Mouse (Mus musculus): Measurements from ENCODE around the gene Cabin1. TPM values are rescaled to one million over a fixed set of nuclear protein-coding genes. Genes with fewer than 3 reads are reported as not detected.
"Not testable (repeated sequence)": the region's sequence is repeated elsewhere in the genome, so short reads cannot be mapped to it uniquely, and the experiment has no call there.

Gene Cabin1
- polyA plus RNA-seq, 1 experiment = 24.0 TPM

DNA sequence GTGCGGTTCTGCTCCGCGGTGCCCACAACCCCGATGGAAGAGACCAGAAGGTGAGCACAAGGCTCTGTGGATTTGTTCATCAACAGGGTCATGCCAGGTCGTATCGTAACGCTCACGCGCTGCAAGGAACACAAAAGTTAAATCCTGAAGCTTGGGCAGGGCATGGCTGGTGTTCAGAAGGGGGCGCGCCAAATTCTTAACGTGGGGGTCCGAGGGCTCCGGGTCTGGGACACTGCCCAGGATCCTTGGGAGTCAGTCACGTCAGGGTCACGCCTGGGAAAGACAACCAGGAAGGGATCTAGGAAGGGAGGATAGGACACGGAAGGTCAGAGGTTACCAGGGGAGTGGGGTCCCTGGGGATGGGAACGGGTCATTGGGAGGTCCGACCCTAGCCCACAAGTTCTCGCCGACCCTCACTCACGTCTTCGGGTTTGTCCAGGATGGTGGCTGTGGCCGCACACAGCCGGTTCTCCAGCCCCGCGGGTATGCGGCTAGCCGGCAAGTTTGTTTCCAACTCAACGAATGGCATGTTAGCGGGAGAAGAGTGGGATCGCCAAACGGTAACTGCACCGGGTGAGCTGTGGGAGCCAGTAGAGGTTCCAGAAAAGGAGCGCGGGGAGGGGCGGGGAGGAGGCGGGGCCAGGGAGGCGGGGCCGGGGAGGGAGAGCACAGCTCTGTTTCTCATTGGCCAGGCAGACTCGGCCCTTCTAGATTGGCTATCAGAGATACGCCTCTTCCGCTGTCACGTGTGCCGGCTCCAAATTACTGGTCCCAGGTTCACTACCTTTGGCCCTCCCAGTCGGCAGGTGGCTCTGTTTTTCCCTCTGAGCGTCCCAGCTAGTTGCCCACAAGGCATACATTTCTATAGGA, 8.9 kb upstream of the Cabin1 start, which contains the start of gene Ddt:
Ddt (minus strand) TSS at position 620 of the 870 bp plus-strand sequence.
- Histone ChIP-seq H3ac (ENCODE audit: control insufficient read depth, insufficient read length) (no peak within 1 kb of the TSS), H3K4me3 (peak within 1 kb of the TSS; percentile 58), H3K79me2 (ENCODE audit: control insufficient read depth, insufficient read depth) (no peaks in the 10 kb centered on the region), H3K4me2 (ENCODE audit: low read depth) (peak within 1 kb of the TSS; percentile 99), H3K27me3 (ENCODE audit: control insufficient read depth, insufficient read depth, insufficient read length) (peaks cover 4% of the 10 kb centered on the region), H3K36me3 (ENCODE audit: control insufficient read depth, insufficient read depth) (no peaks in the 10 kb centered on the region)
- TF ChIP-seq TCF12 (IDR thresholded peaks at IDR 0.05; ENCODE audit: insufficient read depth, poor library complexity, severe bottlenecking) (no peak), POLR2A (IDR thresholded peaks at IDR 0.05; ENCODE audit: insufficient read length, low read depth) (peak; percentile 62), USF1 (IDR thresholded peaks at IDR 0.05; ENCODE audit: low read depth) (peak; percentile 94)

DNA sequence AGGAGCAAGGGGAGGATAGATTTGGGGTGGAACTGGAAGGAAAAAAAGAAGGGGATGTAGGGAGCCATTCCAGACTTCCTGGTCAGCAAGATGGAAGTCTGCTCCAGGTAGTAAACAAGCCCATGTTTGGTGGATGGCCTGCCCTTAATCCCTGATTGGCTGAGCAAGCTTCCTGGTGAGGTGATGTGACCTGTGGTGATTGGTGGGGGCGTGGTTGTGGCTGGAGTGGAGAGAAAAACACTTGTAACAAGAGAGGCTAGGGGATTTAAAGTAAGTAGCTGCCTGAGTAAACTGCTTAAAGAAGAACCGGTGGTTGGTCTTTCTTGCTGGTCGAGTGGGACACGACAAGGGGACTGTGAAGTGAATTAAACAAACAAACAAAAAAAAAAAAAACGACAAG, 3.6 kb upstream of the Cabin1 start:
- H3K36me3 ChIP-seq (ENCODE audit: control insufficient read depth, insufficient read depth); H3K4me3 ChIP-seq; H3K27me3 ChIP-seq (ENCODE audit: control insufficient read depth, insufficient read depth, insufficient read length); H3K4me2 ChIP-seq (ENCODE audit: low read depth); H3ac ChIP-seq (ENCODE audit: control insufficient read depth, insufficient read length): not testable (repeated sequence)
- peaks cover 13% of the 10 kb centered on the region for H3K79me2 ChIP-seq (ENCODE audit: control insufficient read depth, insufficient read depth)

GRCm38 (mm10) chr10:75766856-75767255, 2.7 kb upstream of the Cabin1 start:
- H3K79me2 ChIP-seq (ENCODE audit: control insufficient read depth, insufficient read depth) = peaks cover 21% of the 10 kb centered on the region
- no peak overlapping the region for H3ac ChIP-seq (ENCODE audit: control insufficient read depth, insufficient read length)
- no peaks in the 10 kb centered on the region for H3K36me3 ChIP-seq (ENCODE audit: control insufficient read depth, insufficient read depth)
- TF ChIP-seq MYOG (IDR thresholded peaks at IDR 0.05; ENCODE audit: control insufficient read depth in 1 of 3, insufficient read depth in 1 of 3, insufficient read length in 2 of 3, low read depth in 2 of 3) (no peak), SRF (IDR thresholded peaks at IDR 0.05; ENCODE audit: control insufficient read depth, insufficient read length, low read depth) (no peak), E2F4 (IDR thresholded peaks at IDR 0.05; ENCODE audit: insufficient read depth) (no peak), TCF3 (IDR thresholded peaks at IDR 0.05; ENCODE audit: insufficient read length, low read depth) (no peak), USF1 (IDR thresholded peaks at IDR 0.05; ENCODE audit: low read depth) (no peak), MYOD1 (IDR thresholded peaks at IDR 0.05; ENCODE audit: control insufficient read depth in 1 of 3, insufficient read length in 2 of 3, low read depth in 2 of 3) (no peak)
- no peak overlapping the region for H3K4me3 ChIP-seq
- H3K27me3 ChIP-seq (ENCODE audit: control insufficient read depth, insufficient read depth, insufficient read length) = no peaks in the 10 kb centered on the region
- H3K4me2 ChIP-seq (ENCODE audit: low read depth) = no peak overlapping the region

- H3K36me3 ChIP-seq (ENCODE audit: control insufficient read depth, insufficient read depth) = no peaks in the 10 kb centered on the region
- TF ChIP-seq MYOD1 (IDR thresholded peaks at IDR 0.05; ENCODE audit: control insufficient read depth in 1 of 3, insufficient read length in 2 of 3, low read depth in 2 of 3) (peak in 1 of 3 experiments; percentile 1), TCF12 (IDR thresholded peaks at IDR 0.05; ENCODE audit: insufficient read depth, poor library complexity, severe bottlenecking) (no peak)
- peak overlapping the region; percentile 96 for H3K4me2 ChIP-seq (ENCODE audit: low read depth)
- H3K79me2 ChIP-seq (ENCODE audit: control insufficient read depth, insufficient read depth) = peaks cover 42% of the 10 kb centered on the region
- H3K27me3 ChIP-seq (ENCODE audit: control insufficient read depth, insufficient read depth, insufficient read length) = no peaks in the 10 kb centered on the region
- peak overlapping the region; percentile 84 for H3K4me3 ChIP-seq
- peak overlapping the region; percentile 57 for H3ac ChIP-seq (ENCODE audit: control insufficient read depth, insufficient read length)
Measured at GRCm38 (mm10) chr10:75764519-75765473, 655 bp upstream of the Cabin1 start.

DNA sequence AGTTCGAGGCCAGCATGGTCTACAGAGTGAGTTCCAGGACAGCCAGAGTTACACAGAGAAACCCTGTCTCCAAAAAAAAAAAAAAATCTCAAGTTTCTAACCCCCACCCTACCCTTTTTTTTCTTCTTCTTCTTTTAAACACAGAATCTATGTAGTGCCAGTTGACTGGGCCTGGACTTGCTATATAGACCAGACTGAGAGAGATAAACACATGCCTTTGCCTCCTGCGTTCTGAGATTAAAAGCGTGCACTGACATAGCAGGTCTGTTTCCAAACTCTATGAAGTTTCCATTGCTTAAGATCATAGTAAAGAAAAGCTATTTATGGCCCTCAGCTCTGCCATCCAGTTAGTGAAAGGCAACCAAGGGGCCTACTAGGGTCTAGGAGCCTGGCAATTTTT, 1.7 kb downstream of the Cabin1 start:
- H3K79me2 ChIP-seq (ENCODE audit: control insufficient read depth, insufficient read depth) = peaks cover 47% of the 10 kb centered on the region
- no peak overlapping the region for H3K4me2 ChIP-seq (ENCODE audit: low read depth)
- no peak for TF ChIP-seq MAX (IDR thresholded peaks at IDR 0.05; ENCODE audit: low read depth)
- TF ChIP-seq REST (IDR thresholded peaks at IDR 0.05; ENCODE audit: insufficient read depth, insufficient read length) = no peak
- no peak for TF ChIP-seq TCF3 (IDR thresholded peaks at IDR 0.05; ENCODE audit: insufficient read length, low read depth)
- TF ChIP-seq POLR2A (IDR thresholded peaks at IDR 0.05; ENCODE audit: insufficient read length, low read depth) = no peak
- TF ChIP-seq USF1 (IDR thresholded peaks at IDR 0.05; ENCODE audit: low read depth) = no peak
- TF ChIP-seq MYOG (IDR thresholded peaks at IDR 0.05; ENCODE audit: control insufficient read depth in 1 of 3, insufficient read depth in 1 of 3, insufficient read length in 2 of 3, low read depth in 2 of 3) = no peak
- no peak for TF ChIP-seq SRF (IDR thresholded peaks at IDR 0.05; ENCODE audit: control insufficient read depth, insufficient read length, low read depth)
- no peak for TF ChIP-seq CEBPB (IDR thresholded peaks at IDR 0.05; ENCODE audit: insufficient read depth, poor library complexity, severe bottlenecking)
- no peak for TF ChIP-seq E2F4 (IDR thresholded peaks at IDR 0.05; ENCODE audit: insufficient read depth)

More for the DNA sequence above, 1.7 kb downstream of the Cabin1 start:
- no peak overlapping the region for H3ac ChIP-seq (ENCODE audit: control insufficient read depth, insufficient read length)
- no peaks in the 10 kb centered on the region for H3K36me3 ChIP-seq (ENCODE audit: control insufficient read depth, insufficient read depth)
- H3K27me3 ChIP-seq (ENCODE audit: control insufficient read depth, insufficient read depth, insufficient read length) = no peaks in the 10 kb centered on the region
- H3K4me3 ChIP-seq = no peak overlapping the region
